Mouse (Mus musculus) induced T-regulatory cell, adult 2 months (primary cell): Measurements from ENCODE around the gene Cabp5.
"Not testable (repeated sequence)": the region's sequence is repeated elsewhere in the genome, so short reads cannot be mapped to it uniquely, and the experiment has no call there.

ENCODE experiments used
- DNase-seq: peaks from one replicate; pipeline ENCODE4 v3.0.0-alpha.2; 2012; ENCODE audit warnings: low read depth

Gene Cabp5

GRCm38 (mm10) chr7:13397832-13398231 lies at the start of gene Cabp5:
Cabp5 (plus strand) TSS chr7:13398132.
- no peak for DNase-seq

GRCm38 (mm10) chr7:13355943-13356342 lies 42.0 kb upstream of the Cabp5 start:
- DNase-seq = no peak

- DNase-seq = no peak
Measured at GRCm38 (mm10) chr7:13380588-13380987, 17.3 kb upstream of the Cabp5 start.

DNA sequence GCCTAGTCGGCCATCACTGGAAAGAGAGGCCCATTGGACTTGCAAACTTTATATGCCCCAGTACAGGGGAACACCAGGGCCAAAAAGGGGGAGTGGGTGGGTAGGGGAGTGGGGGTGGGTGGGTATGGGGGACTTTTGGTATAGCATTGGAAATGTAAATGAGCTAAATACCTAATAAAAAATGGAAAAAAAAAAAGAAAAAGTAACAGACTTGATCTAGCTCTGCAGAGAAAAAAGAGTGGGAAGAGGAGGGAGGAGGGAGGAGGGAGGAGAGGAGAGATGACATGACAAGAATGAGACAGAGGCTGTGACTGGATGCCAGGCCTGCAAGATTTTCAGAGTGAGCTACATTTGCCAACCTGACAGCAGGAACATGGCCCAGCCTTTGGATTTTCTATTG lies 52.6 kb downstream of the Cabp5 start, which contains the start of gene Bsph1:
Bsph1 (plus strand) TSS at position 301 of the 400 bp plus-strand sequence.
- DNase-seq = not testable (repeated sequence)
